Mouse (Mus musculus) liver, embryonic 14.5 days (tissue): ENCODE data around the gene Ntm. TPM values are rescaled to one million over a fixed set of nuclear protein-coding genes. Genes with fewer than 3 reads are reported as not detected.
A peak's percentile ranks its signal among the peaks of the same experiment; 100 is the strongest.

Experiments used
- ATAC-seq: fragments of 200-750 bp; cut with Nextera tagmentation; 2 replicates; pipeline ENCODE4 v1.8.0; 2017; ENCODE audit warnings: moderate number of reproducible peaks, mild to moderate bottlenecking, moderate library complexity; ENCODE audit not compliant: insufficient read depth
- DNase-seq, 3 experiments: peaks; one replicate each; pipeline ENCODE4 v3.0.0-alpha.2; 2012 to 2013; ENCODE audit warnings: low read depth in 3 of 3, low spot score in 3 of 3
- H3K27ac ChIP-seq: fragments of 300-500 bp; sonication (generic); 2 replicates; pipeline ENCODE4 v1.5.1; 2014; ENCODE audit warnings: moderate library complexity, mild to moderate bottlenecking, control low read depth, inconsistent platforms
- H3K27me3 ChIP-seq: fragments of 300-500 bp; sonication (generic); 2 replicates; pipeline ENCODE4 v1.6.1; 2014; ENCODE audit warnings: mild to moderate bottlenecking, low read length, moderate library complexity; ENCODE audit not compliant: control insufficient read depth, insufficient read depth
- H3K36me3 ChIP-seq: fragments of 300-500 bp; sonication (generic); replicated peaks from 2 replicates; pipeline ENCODE4 v1.6.1; 2014; ENCODE audit warnings: low read depth; ENCODE audit not compliant: control insufficient read depth, insufficient read depth
- H3K4me1 ChIP-seq, 2 experiments: fragments of 200-500 bp in 1 of 2; fragments of 300-500 bp in 1 of 2; sonication (generic) in 1 of 2; replicated peaks; 2 replicates each; pipeline ENCODE4 v1.6.1; 2012 to 2014; ENCODE audit warnings: antibody characterized with exemption in 1 of 2, inconsistent platforms in 1 of 2, low read length in 1 of 2; ENCODE audit not compliant: control insufficient read depth in 2 of 2, insufficient read depth in 2 of 2
- H3K4me2 ChIP-seq: fragments of 300-500 bp; sonication (generic); 2 replicates; pipeline ENCODE4 v1.6.1; 2014; ENCODE audit warnings: low read depth, mild to moderate bottlenecking, control low read depth, moderate library complexity
- H3K4me3 ChIP-seq, 2 experiments: fragments of 200-500 bp in 1 of 2; fragments of 300-500 bp in 1 of 2; sonication (generic) in 1 of 2; 2 replicates each; pipeline ENCODE4 v1.5.1; 2012 to 2014; ENCODE audit warnings: low read depth in 2 of 2, low read length in 2 of 2, mild to moderate bottlenecking in 2 of 2, control low read depth in 1 of 2, inconsistent platforms in 1 of 2, moderate library complexity in 1 of 2; ENCODE audit not compliant: insufficient read depth in 1 of 2
- H3K9ac ChIP-seq: fragments of 300-500 bp; sonication (generic); replicated peaks from 2 replicates; pipeline ENCODE4 v1.6.1; 2014; ENCODE audit warnings: mild to moderate bottlenecking, control low read depth, moderate library complexity
- H3K9me3 ChIP-seq: fragments of 300-500 bp; sonication (generic); 2 replicates; pipeline ENCODE4 v1.6.1; 2016; ENCODE audit warnings: low read length, mixed read lengths; ENCODE audit not compliant: control insufficient read depth
- CTCF ChIP-seq: IDR thresholded peaks from 2 replicates; pipeline ENCODE4 v1.5.1; 2016; ENCODE audit warnings: antibody characterized with exemption, low read depth, control low read depth
- EP300 ChIP-seq: IDR thresholded peaks from 2 replicates; pipeline ENCODE4 v1.6.1; 2016; ENCODE audit warnings: antibody characterized with exemption, low read depth
- WGBS: fragments of 180-500 bp; shearing (Covaris S2); extraction: QIAGEN DNeasy Blood & Tissue Kit; methylation state at CpG from one replicate; pipeline ENCODE4 v1.1.7; 2014; ENCODE audit not compliant: insufficient replicate concordance; 5-methylcytosine and 5-hydroxymethylcytosine counted together
- polyA plus RNA-seq, 2 experiments: library from polyadenylated mRNA; depleted of rRNA in 1 of 2; stranded (reverse) in 1 of 2; unstranded in 1 of 2; fragments of >200 nt; fragmentation: Nextera tagmentation in 1 of 2; extraction: Ambion mirVana in 1 of 2; gene quantifications; 2 replicates each; pipeline versions ENCODE4 v1.2.1 to v1.2.3; 2012 to 2014

Gene Ntm
- polyA plus RNA-seq, 2 experiments, result 0.21 to 0.30 TPM

- no peaks in the 10 kb centered on the region for H3K36me3 ChIP-seq
- DNase-seq, result no peak
- no peak overlapping the region for H3K27ac ChIP-seq
- ATAC-seq, result no peak
- TF ChIP-seq EP300 (no peak), CTCF (no peak)
- no peaks in the 10 kb centered on the region for H3K4me1 ChIP-seq
- H3K4me3 ChIP-seq, result no peak overlapping the region
- no peak overlapping the region for H3K9ac ChIP-seq
- WGBS, result 60% methylated on average over 4 of the region's 4 CpGs
- H3K9me3 ChIP-seq, result no peaks in the 10 kb centered on the region
- H3K27me3 ChIP-seq, result no peaks in the 10 kb centered on the region
- H3K4me2 ChIP-seq, result no peak overlapping the region
Measured at GRCm38 (mm10) chr9:29866101-29866500, 96.8 kb downstream of the Ntm start.

GRCm38 (mm10) chr9:29865502-29865901, 97.4 kb downstream of the Ntm start:
- H3K4me1 ChIP-seq, result no peaks in the 10 kb centered on the region

GRCm38 (mm10) chr9:29864886-29865285, 98.1 kb downstream of the Ntm start:
- TF ChIP-seq EP300 (no peak), CTCF (0 out of 2 replicates have a peak, but pooled peaks have one; percentile 10)
- no peak overlapping the region for H3K4me3 ChIP-seq
- H3K9me3 ChIP-seq, result no peaks in the 10 kb centered on the region
- no peak for ATAC-seq
- no peak overlapping the region for H3K4me2 ChIP-seq
- no peak overlapping the region for H3K9ac ChIP-seq
- no peak for DNase-seq
- no peaks in the 10 kb centered on the region for H3K36me3 ChIP-seq
- no peaks in the 10 kb centered on the region for H3K4me1 ChIP-seq
- no peaks in the 10 kb centered on the region for H3K27me3 ChIP-seq
- 40% methylated on average over 1 of the region's 1 CpGs for WGBS
- no peak overlapping the region for H3K27ac ChIP-seq

More at GRCm38 (mm10) chr9:29865502-29865901, 97.4 kb downstream of the Ntm start:
- DNase-seq (no peak), ATAC-seq (no peak)
- no peak overlapping the region for H3K4me2 ChIP-seq
- no peak overlapping the region for H3K4me3 ChIP-seq
- H3K9me3 ChIP-seq, result no peaks in the 10 kb centered on the region
- no peak overlapping the region for H3K9ac ChIP-seq
- TF ChIP-seq EP300, result no peak
- no peak for TF ChIP-seq CTCF
- H3K36me3 ChIP-seq, result no peaks in the 10 kb centered on the region
- H3K27ac ChIP-seq, result no peak overlapping the region
- no peaks in the 10 kb centered on the region for H3K27me3 ChIP-seq
- WGBS, result 44% methylated on average over 8 of the region's 8 CpGs

- DNase-seq, result no peak
- no peaks in the 10 kb centered on the region for H3K27me3 ChIP-seq
- no peak overlapping the region for H3K4me2 ChIP-seq
- no peak for ATAC-seq
- WGBS, result 49% methylated on average over 5 of the region's 5 CpGs
- H3K4me3 ChIP-seq, result no peak overlapping the region
- no peak overlapping the region for H3K9ac ChIP-seq
- no peaks in the 10 kb centered on the region for H3K9me3 ChIP-seq
- no peak for TF ChIP-seq EP300
- TF ChIP-seq CTCF, result no peak
- H3K27ac ChIP-seq, result no peak overlapping the region
- no peaks in the 10 kb centered on the region for H3K4me1 ChIP-seq
- H3K36me3 ChIP-seq, result no peaks in the 10 kb centered on the region
Measured at GRCm38 (mm10) chr9:29862408-29862807, 100.5 kb downstream of the Ntm start.

GRCm38 (mm10) chr9:29859256-29860048, 103.5 kb downstream of the Ntm start:
- no peaks in the 10 kb centered on the region for H3K9me3 ChIP-seq
- no peak overlapping the region for H3K27ac ChIP-seq
- H3K4me2 ChIP-seq, result no peak overlapping the region
- ATAC-seq (no peak), DNase-seq (no peak)
- H3K4me1 ChIP-seq, result no peaks in the 10 kb centered on the region
- TF ChIP-seq CTCF, result no peak
- no peak for TF ChIP-seq EP300
- H3K4me3 ChIP-seq, result no peak overlapping the region
- no peaks in the 10 kb centered on the region for H3K36me3 ChIP-seq
- H3K9ac ChIP-seq, result no peak overlapping the region
- no peaks in the 10 kb centered on the region for H3K27me3 ChIP-seq
- 62% methylated on average over 6 of the region's 6 CpGs for WGBS
